Mouse (Mus musculus) thymus, postnatal 14 days (tissue): ENCODE measurements around the gene Urad.

Source experiments
- DNase-seq: peaks from one replicate; pipeline ENCODE4 v3.0.0; 2021

Gene Urad

GRCm38 (mm10) chr5:147323237-147323917 lies 1.1 kb upstream of the Urad start:
- DNase-seq = peak; percentile 89

GRCm38 (mm10) chr5:147319653-147320052 lies 2.6 kb downstream of the Urad start:
- peak; percentile 36 for DNase-seq

- DNase-seq = no peak
Measured at GRCm38 (mm10) chr5:147317991-147318390, 4.2 kb downstream of the Urad start.

- no peak for DNase-seq
Measured at GRCm38 (mm10) chr5:147317321-147317720, 4.9 kb downstream of the Urad start.

GRCm38 (mm10) chr5:147315432-147316075 lies 6.7 kb downstream of the Urad start:
- DNase-seq = no peak

- DNase-seq = no peak
Measured at GRCm38 (mm10) chr5:147314646-147315431, 7.4 kb downstream of the Urad start.

- no peak for DNase-seq
Measured at GRCm38 (mm10) chr5:147312830-147313685, 9.2 kb downstream of the Urad start.

GRCm38 (mm10) chr5:147309786-147310185 lies 12.5 kb downstream of the Urad start:
- no peak for DNase-seq

GRCm38 (mm10) chr5:147308451-147308850 lies 13.8 kb downstream of the Urad start:
- no peak for DNase-seq

GRCm38 (mm10) chr5:147307398-147307785 lies 14.8 kb downstream of the Urad start:
- no peak for DNase-seq

- no peak for DNase-seq
Measured at GRCm38 (mm10) chr5:147306638-147307397, 15.4 kb downstream of the Urad start, which contains the start of gene Cdx2. Cdx2 (minus strand) TSS chr5:147307270.

GRCm38 (mm10) chr5:147305856-147306637 lies 16.2 kb downstream of the Urad start:
- DNase-seq = no peak

- DNase-seq = no peak
Measured at GRCm38 (mm10) chr5:147305166-147305565, 17.1 kb downstream of the Urad start.

GRCm38 (mm10) chr5:147304276-147305155 lies 17.7 kb downstream of the Urad start:
- no peak for DNase-seq

GRCm38 (mm10) chr5:147302746-147303400 lies 19.4 kb downstream of the Urad start:
- no peak for DNase-seq

- no peak for DNase-seq
Measured at GRCm38 (mm10) chr5:147302141-147302540, 20.1 kb downstream of the Urad start.

GRCm38 (mm10) chr5:147301781-147302070 lies 20.5 kb downstream of the Urad start:
- DNase-seq = no peak

GRCm38 (mm10) chr5:147300917-147301780 lies 21.1 kb downstream of the Urad start:
- DNase-seq = no peak

- DNase-seq = no peak
Measured at GRCm38 (mm10) chr5:147300001-147300363, 22.3 kb downstream of the Urad start.
